Mouse (Mus musculus): ENCODE data around the gene Pik3cd.

DNA sequence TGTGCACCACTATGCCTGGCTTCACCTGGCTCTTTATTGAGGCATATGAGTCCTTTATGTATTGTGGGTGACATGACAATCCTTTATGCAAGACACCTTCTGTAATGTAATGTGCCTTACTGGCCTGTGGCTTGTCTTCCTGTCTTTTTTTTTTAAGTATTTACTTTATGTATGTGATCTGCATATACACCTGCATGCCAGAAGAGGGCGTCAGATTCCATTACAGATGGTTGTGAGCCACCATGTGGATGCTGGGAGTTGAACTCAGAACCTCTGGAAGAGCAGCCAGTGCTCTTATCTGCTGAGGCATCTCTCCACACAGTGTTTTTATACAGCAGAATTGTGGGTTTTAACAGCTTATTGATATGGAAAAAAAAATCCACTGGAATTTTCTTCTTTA is 98.5 kb downstream of the Pik3cd start:
- no peak for TF ChIP-seq CTCF (IDR thresholded peaks at IDR 0.05; ENCODE audit: borderline replicate concordance, insufficient read depth, low read length)
- TF ChIP-seq POLR2A (IDR thresholded peaks at IDR 0.05; ENCODE audit: low read depth, low read length) = no peak

Measured in embryonic fibroblast, embryonic 13.5 days (primary cell).